Mouse (Mus musculus) testis, adult 2 months (tissue): ENCODE measurements around the gene Ifitm5.

Experiments
- CTCF ChIP-seq: fragments of 200-500 bp; IDR thresholded peaks from 2 replicates; pipeline ENCODE4 v1.5.1; 2012; ENCODE audit warnings: low read depth, mild to moderate bottlenecking, inconsistent platforms, low read length, moderate library complexity; ENCODE audit not compliant: control insufficient read depth, insufficient read depth, insufficient replicate concordance
- POLR2A ChIP-seq: fragments of 200-500 bp; IDR thresholded peaks from 2 replicates; pipeline ENCODE4 v1.6.1; 2012; ENCODE audit warnings: low read depth, mild to moderate bottlenecking, inconsistent platforms, low read length, moderate library complexity; ENCODE audit not compliant: control insufficient read depth

GRCm38 (mm10) chr7:140956556-140956869, 6.4 kb upstream of the Ifitm5 start:
- TF ChIP-seq POLR2A, result no peak
- no peak for TF ChIP-seq CTCF
